Mouse (Mus musculus): ENCODE results near the gene Shtn1.

GRCm38 (mm10) chr19:59047511-59047910 is 28.4 kb downstream of the Shtn1 start:
- TF ChIP-seq GATA1 (IDR thresholded peaks at IDR 0.05; ENCODE audit: borderline replicate concordance, low read length) (no peak), FLI1 (IDR thresholded peaks at IDR 0.05; ENCODE audit: low read length) (no peak)
